Mouse (Mus musculus): Measurements from ENCODE around the gene Gm49405.
"Not testable (repeated sequence)": the region's sequence is repeated elsewhere in the genome, so short reads cannot be mapped to it uniquely, and the experiment has no call there.

DNA sequence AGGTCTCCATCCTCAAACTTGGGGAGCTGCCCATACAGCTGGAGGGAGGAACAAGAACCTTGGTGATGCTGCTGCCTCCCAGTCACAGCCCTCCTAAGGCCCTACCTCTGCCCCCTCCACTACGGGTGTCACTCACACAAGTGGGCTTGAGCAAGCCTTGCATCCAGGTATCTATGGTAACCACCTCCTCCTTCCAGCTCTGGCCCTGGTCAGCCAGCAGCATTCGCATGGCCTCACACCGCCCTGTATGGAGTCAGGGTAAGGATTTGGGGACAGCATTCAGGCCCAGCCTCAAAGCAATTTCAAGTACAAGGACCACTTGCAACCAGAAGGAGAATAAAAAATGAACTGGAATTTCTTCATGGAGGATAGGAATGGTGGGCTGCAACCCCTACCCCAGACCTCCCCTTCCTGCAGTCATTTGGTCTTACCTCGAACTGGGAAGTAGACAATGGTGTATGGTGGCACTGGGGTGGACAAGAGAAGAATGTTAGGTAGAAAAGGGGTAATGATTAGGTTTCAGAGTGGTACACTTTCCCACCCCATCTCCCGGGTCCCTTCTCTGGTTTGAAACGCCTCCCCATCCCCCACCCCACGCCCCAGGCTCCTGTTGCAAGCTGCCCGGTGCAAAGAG, 36.8 kb downstream of the Gm49405 start:
- TF ChIP-seq POLR2A (IDR thresholded peaks at IDR 0.05; ENCODE audit: insufficient read depth, low read length); CTCF (IDR thresholded peaks at IDR 0.05; ENCODE audit: low read depth, low read length): not testable (repeated sequence)

Measured in ES-Bruce4 (cell line).